Mouse (Mus musculus) kidney, embryonic 15.5 days (tissue): ENCODE results near the gene Lmbr1l. TPM values are rescaled to one million over a fixed set of nuclear protein-coding genes. Genes with fewer than 3 reads are reported as not detected.
A peak's percentile ranks its signal among the peaks of the same experiment; 100 is the strongest.
"Not testable (repeated sequence)": the region's sequence is repeated elsewhere in the genome, so short reads cannot be mapped to it uniquely, and the experiment has no call there.

Source experiments
- ATAC-seq: fragments of 200-750 bp; cut with Nextera tagmentation; replicated peaks from 2 replicates; pipeline ENCODE4 v1.8.0; 2017; ENCODE audit warnings: moderate TSS enrichment; ENCODE audit not compliant: low FRiP score
- H3K27ac ChIP-seq: fragments of 300-500 bp; sonication (generic); 2 replicates; pipeline ENCODE4 v1.5.1; 2015; ENCODE audit warnings: mild to moderate bottlenecking, inconsistent platforms
- H3K27me3 ChIP-seq: fragments of 300-500 bp; sonication (generic); 2 replicates; pipeline ENCODE4 v1.6.1; 2015; ENCODE audit warnings: inconsistent platforms
- H3K36me3 ChIP-seq: fragments of 300-500 bp; sonication (generic); 2 replicates; pipeline ENCODE4 v1.6.1; 2015; ENCODE audit warnings: inconsistent platforms
- H3K4me1 ChIP-seq: fragments of 300-500 bp; sonication (generic); 2 replicates; pipeline ENCODE4 v1.6.1; 2015; ENCODE audit warnings: inconsistent platforms
- H3K4me2 ChIP-seq: fragments of 300-500 bp; sonication (generic); 2 replicates; pipeline ENCODE4 v1.6.1; 2015; ENCODE audit warnings: moderate library complexity, mild to moderate bottlenecking, inconsistent platforms
- H3K4me3 ChIP-seq: fragments of 300-500 bp; sonication (generic); replicated peaks from 2 replicates; pipeline ENCODE4 v1.5.1; 2015; ENCODE audit warnings: mild to moderate bottlenecking, inconsistent platforms
- H3K9ac ChIP-seq: fragments of 300-500 bp; sonication (generic); 2 replicates; pipeline ENCODE4 v1.6.1; 2015; ENCODE audit warnings: mild to moderate bottlenecking, inconsistent platforms
- H3K9me3 ChIP-seq: fragments of 300-500 bp; sonication (generic); replicated peaks from 2 replicates; pipeline ENCODE4 v1.6.1; 2016; ENCODE audit warnings: inconsistent platforms
- WGBS: fragments of 180-500 bp; shearing (Covaris S2); methylation state at CpG from one replicate; pipeline ENCODE4 v1.1.7; 2015; ENCODE audit warnings: mixed read lengths; 5-methylcytosine and 5-hydroxymethylcytosine counted together
- polyA plus RNA-seq: library from polyadenylated mRNA; unstranded; fragments of >200 nt; fragmentation: Nextera tagmentation; extraction: Ambion mirVana; gene quantifications from 2 replicates; pipeline ENCODE4 v1.2.1, GENCODE M21; 2015

Lmbr1l gene
- polyA plus RNA-seq, 1 experiment from 2014 or later, result 16.4 TPM

- H3K27me3 ChIP-seq, result not testable (repeated sequence)
Observed at GRCm38 (mm10) chr15:98951122-98952062, 33.4 kb upstream of the Lmbr1l start.

DNA sequence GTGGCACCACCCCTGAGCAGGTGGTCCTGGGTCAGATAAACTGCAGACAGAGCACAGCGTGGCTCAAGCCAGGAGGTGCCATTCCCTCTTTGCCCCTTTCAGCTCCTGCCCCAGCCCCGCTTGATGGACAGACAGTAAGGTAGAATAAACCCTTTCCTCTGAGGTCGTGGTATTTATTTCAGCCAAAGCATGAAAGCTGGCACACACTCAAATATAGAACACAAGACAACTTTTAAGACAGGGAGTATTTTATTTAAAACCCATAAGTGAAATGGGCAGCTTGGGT is 31.5 kb upstream of the Lmbr1l start:
- Histone ChIP-seq H3K4me1 (peaks cover 13% of the 10 kb centered on the region), H3K27me3 (no peaks in the 10 kb centered on the region), H3K9me3 (no peaks in the 10 kb centered on the region), H3K36me3 (peaks cover 16% of the 10 kb centered on the region), H3K4me3 (no peak overlapping the region), H3K4me2 (no peak overlapping the region), H3K27ac (no peak overlapping the region), H3K9ac (no peak overlapping the region)
- 68% methylated on average over 3 of the region's 3 CpGs for WGBS
- no peak for ATAC-seq

More at GRCm38 (mm10) chr15:98951122-98952062, 33.4 kb upstream of the Lmbr1l start:
- ATAC-seq, H3K9me3 ChIP-seq, H3K27ac ChIP-seq: not testable (repeated sequence)
- H3K9ac ChIP-seq, result peak overlapping the region; percentile 85
- H3K4me1 ChIP-seq, result peaks cover 18% of the 10 kb centered on the region
- H3K4me3 ChIP-seq, result peak overlapping the region; percentile 79
- H3K36me3 ChIP-seq, result peaks cover 16% of the 10 kb centered on the region
- 92% methylated on average over 11 of the region's 15 CpGs for WGBS
- H3K4me2 ChIP-seq, result peak overlapping the region; percentile 61

GRCm38 (mm10) chr15:98948857-98949606 is 31.0 kb upstream of the Lmbr1l start:
- no peak for ATAC-seq
- Histone ChIP-seq H3K27me3 (no peaks in the 10 kb centered on the region), H3K9me3 (no peaks in the 10 kb centered on the region), H3K27ac (no peak overlapping the region), H3K4me2 (no peak overlapping the region), H3K36me3 (peaks cover 16% of the 10 kb centered on the region), H3K4me1 (peaks cover 9% of the 10 kb centered on the region), H3K9ac (no peak overlapping the region), H3K4me3 (no peak overlapping the region)
- 73% methylated on average over 6 of the region's 6 CpGs for WGBS

GRCm38 (mm10) chr15:98948382-98948781 is 30.4 kb upstream of the Lmbr1l start:
- Histone ChIP-seq H3K9me3 (no peaks in the 10 kb centered on the region), H3K4me2 (no peak overlapping the region), H3K27me3 (no peaks in the 10 kb centered on the region), H3K4me1 (peaks cover 5% of the 10 kb centered on the region), H3K9ac (no peak overlapping the region), H3K27ac (no peak overlapping the region), H3K4me3 (no peak overlapping the region), H3K36me3 (peaks cover 16% of the 10 kb centered on the region)
- no peak for ATAC-seq

GRCm38 (mm10) chr15:98947884-98948283 is 29.9 kb upstream of the Lmbr1l start:
- WGBS, result 45% methylated on average over 3 of the region's 3 CpGs
- Histone ChIP-seq H3K9me3 (no peaks in the 10 kb centered on the region), H3K4me3 (no peak overlapping the region), H3K4me2 (no peak overlapping the region), H3K9ac (no peak overlapping the region), H3K4me1 (peaks cover 5% of the 10 kb centered on the region), H3K36me3 (peaks cover 16% of the 10 kb centered on the region), H3K27ac (no peak overlapping the region), H3K27me3 (no peaks in the 10 kb centered on the region)
- ATAC-seq, result no peak

DNA sequence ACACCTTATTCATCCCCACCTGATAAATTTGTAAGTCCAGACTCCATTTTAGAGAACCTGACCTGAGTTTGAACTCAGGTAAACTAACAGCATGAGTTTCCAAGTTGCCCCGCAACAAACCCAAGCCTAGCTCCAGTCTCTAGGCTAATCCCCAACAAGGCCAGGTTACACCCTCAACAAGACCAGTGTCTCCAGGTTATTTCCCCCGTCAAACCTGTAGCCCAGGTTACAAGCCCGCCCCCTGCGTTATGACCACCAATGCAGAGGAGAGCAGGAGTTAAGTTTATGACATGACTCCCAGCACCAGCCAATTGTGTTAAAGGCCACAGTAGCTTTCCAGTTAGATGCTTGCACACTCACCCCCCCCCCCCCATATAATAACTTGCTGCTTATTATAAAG is 25.1 kb upstream of the Lmbr1l start:
- Histone ChIP-seq H3K27ac (no peak overlapping the region), H3K4me2 (no peak overlapping the region), H3K9me3 (no peaks in the 10 kb centered on the region), H3K9ac (no peak overlapping the region), H3K4me1 (no peaks in the 10 kb centered on the region), H3K36me3 (no peaks in the 10 kb centered on the region), H3K4me3 (no peak overlapping the region), H3K27me3 (no peaks in the 10 kb centered on the region)
- 64% methylated on average over 4 of the region's 4 CpGs for WGBS
- no peak for ATAC-seq

GRCm38 (mm10) chr15:98942081-98942480 is 24.1 kb upstream of the Lmbr1l start:
- Histone ChIP-seq H3K27ac (no peak overlapping the region), H3K36me3 (no peaks in the 10 kb centered on the region), H3K9ac (no peak overlapping the region), H3K4me3 (no peak overlapping the region), H3K9me3 (no peaks in the 10 kb centered on the region), H3K4me1 (no peaks in the 10 kb centered on the region), H3K4me2 (no peak overlapping the region), H3K27me3 (no peaks in the 10 kb centered on the region)
- WGBS, result 84% methylated on average over 4 of the region's 4 CpGs
- ATAC-seq, result no peak

DNA sequence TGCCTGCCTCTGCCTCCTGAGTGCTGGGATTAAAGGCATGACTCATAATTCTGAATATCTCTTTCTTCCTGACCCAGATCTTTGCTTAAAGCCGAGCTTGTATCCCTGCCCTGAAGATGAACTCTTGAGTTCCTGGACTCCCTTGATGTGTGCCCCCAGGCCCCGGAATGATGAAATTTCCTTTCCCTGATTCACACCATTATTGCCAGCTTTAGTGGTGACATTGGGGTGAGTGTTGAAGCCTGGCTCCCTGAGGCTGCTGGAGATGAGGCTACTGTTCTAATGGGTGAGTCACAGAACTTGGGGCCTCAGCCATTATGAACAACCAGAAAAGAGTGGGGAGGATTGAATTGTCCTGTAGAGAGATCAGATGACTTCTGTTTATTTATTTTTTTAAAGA is 23.5 kb upstream of the Lmbr1l start:
- Histone ChIP-seq H3K27me3 (no peaks in the 10 kb centered on the region), H3K4me3 (no peak overlapping the region), H3K4me1 (no peaks in the 10 kb centered on the region), H3K9me3 (no peaks in the 10 kb centered on the region), H3K27ac (no peak overlapping the region), H3K36me3 (no peaks in the 10 kb centered on the region), H3K4me2 (no peak overlapping the region), H3K9ac (no peak overlapping the region)
- WGBS, result 76% methylated on average over 2 of the region's 2 CpGs
- ATAC-seq, result no peak

DNA sequence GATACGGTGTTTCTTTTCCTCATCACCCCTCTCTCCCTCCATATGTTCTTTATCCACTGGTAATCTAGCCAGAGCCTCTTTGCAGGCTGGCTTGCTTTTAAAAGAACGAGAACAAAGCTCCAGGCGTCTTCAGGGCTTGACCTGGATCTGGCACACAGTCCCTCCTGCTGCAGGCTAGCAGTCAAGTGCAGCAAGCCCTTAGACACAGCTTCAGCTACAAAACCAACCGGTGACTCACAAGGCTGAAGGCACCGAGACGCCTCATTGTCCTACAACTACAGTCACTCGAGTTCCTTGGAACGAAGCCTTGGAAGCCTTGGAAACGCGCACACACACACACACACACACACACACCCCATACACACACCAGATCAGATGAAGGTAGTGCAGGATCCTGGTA is 22.8 kb upstream of the Lmbr1l start:
- Histone ChIP-seq H3K36me3 (no peaks in the 10 kb centered on the region), H3K27me3 (no peaks in the 10 kb centered on the region), H3K9me3 (no peaks in the 10 kb centered on the region), H3K9ac (no peak overlapping the region), H3K27ac (no peak overlapping the region), H3K4me1 (peaks cover 2% of the 10 kb centered on the region), H3K4me2 (no peak overlapping the region), H3K4me3 (no peak overlapping the region)
- 76% methylated on average over 10 of the region's 10 CpGs for WGBS
- ATAC-seq, result no peak

- Histone ChIP-seq H3K27ac (peak within 1 kb of the TSS; percentile 99), H3K27me3 (no peaks in the 10 kb centered on the region), H3K9ac (peak within 1 kb of the TSS; percentile 87), H3K9me3 (no peaks in the 10 kb centered on the region), H3K4me3 (peak within 1 kb of the TSS; percentile 77), H3K36me3 (peaks cover 12% of the 10 kb centered on the region), H3K4me2 (peak within 1 kb of the TSS; percentile 88), H3K4me1 (peaks cover 20% of the 10 kb centered on the region)
- WGBS, result under 1% methylated on average over 58 of the region's 58 CpGs
- peak; percentile 98 for ATAC-seq
Observed at GRCm38 (mm10) chr15:98934217-98934839, 16.3 kb upstream of the Lmbr1l start, which contains the start of gene Tuba1b. Gene Tuba1b, minus strand, starts transcription at chr15:98934565.

DNA sequence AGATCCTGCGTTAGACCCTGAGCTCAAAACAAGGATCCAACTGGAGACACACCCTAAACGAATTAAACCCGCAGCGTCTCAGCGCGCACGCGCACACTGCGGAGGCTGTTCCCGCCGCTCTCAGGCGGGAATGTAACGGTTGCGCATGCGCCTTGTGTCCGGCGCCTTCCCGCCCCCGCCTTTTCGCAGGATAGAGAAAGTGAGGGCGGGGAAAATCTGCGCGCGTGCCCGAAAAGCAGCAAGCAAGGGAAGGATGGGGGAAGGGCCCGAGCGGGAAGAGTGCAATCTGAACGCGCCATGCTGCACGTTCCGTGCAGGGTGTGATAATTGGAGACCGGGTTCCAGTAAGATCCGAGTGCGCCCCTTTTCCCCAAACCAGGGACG is 15.8 kb upstream of the Lmbr1l start:
- no peaks in the 10 kb centered on the region for H3K27me3 ChIP-seq
- ATAC-seq, result peak; percentile 80
- peaks cover 12% of the 10 kb centered on the region for H3K36me3 ChIP-seq
- H3K27ac ChIP-seq, result peak overlapping the region; percentile 99
- peak overlapping the region; percentile 87 for H3K9ac ChIP-seq
- H3K9me3 ChIP-seq, result no peaks in the 10 kb centered on the region
- H3K4me2 ChIP-seq, result peak overlapping the region; percentile 88
- WGBS, result under 1% methylated on average over 35 of the region's 35 CpGs
- H3K4me3 ChIP-seq, result peak overlapping the region; percentile 77
- H3K4me1 ChIP-seq, result peaks cover 22% of the 10 kb centered on the region
